Mouse (Mus musculus) kidney, adult 9 months (tissue): ENCODE data around the gene Hivep3.

ENCODE experiments used
- DNase-seq: peaks from one replicate; pipeline ENCODE4 v3.0.0; 2022

Gene Hivep3

DNA sequence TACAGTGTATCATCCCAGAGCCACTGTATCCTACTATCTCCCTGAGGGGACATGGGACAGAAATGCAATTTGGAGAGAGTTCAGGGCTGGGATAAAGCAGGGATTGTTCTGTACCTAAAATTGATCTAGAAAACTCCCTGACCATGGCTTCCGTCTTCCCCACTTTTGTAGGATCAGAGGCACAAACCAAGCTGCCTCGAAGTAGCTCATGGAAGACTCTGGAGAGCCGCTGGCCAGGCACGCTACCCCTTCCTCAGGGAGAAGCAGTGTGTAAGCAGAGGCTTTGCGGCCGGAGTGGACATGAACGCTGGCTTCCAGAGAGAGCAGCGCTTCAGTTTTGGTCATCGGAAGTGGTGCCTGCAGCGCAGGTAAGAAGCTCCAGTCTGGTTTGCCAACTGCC, 331.1 kb downstream of the Hivep3 start, which contains the start of gene AL607142.1:
AL607142.1 (plus strand) TSS at position 301 of the 400 bp plus-strand sequence.
- DNase-seq = no peak

DNA sequence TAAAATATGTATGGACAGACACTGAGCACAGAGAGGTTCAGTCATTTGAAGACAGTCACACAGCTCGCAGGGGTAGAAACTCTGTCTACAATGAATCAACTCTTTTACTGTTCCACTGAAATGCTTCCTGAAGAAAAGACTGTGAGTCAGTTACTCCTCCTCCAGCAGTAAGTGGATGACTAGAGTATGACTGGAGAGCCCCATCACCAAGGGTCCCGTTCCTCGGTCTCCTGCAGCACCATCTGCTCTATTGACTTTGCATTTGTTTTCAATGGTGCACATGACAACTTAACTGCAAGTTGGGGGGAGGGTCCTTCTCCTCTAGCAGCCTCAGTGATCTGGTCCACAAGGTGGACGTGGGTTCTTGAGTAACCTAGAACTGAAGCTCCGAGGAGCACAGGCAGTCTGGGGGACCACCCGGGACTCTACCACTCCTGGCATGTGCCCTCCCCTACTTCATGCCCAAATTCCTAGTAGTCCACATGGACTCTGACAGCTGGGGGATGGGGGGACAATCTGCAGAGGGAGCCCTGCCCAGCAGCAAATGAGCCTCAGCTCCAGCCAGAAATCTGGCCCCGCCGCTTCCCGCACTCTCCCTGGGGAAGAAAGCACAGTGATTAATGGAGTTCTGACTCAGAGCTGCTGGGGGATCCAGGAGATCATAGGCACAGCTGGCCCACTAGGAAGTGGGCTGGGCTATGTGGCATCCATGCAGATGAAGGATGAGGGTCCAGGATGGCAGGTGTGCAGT, 333.4 kb downstream of the Hivep3 start:
- DNase-seq = no peak

DNA sequence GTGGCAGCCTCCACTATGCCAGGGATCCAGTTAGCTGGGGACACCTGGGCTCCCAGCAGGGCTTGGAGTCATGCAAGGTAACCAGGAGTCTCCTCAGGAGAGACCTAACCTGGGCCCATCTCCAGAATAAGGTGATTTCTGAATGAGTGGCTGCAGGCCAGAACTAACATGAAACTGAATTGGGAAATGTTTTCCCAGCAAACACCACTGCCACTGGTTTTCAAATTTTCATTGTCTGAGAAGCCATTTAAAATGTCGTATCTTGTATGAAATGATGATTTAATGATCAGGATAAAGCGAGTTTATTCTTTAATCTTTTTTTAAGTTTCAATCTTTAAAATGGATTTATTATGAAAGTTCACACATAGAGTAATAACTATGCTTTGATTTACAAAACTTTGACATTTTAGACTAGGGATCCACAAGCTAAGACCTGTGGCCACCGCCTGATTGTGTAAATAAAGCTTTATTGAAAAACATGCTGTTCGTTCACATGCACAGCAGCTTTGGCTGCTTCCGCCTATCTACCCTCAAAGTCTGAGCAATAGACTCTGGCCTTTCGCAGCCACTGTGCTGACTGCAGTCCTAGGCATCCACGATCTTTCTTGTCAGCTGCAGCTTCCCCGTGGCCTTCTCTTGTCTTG, 334.1 kb downstream of the Hivep3 start:
- no peak for DNase-seq

DNA sequence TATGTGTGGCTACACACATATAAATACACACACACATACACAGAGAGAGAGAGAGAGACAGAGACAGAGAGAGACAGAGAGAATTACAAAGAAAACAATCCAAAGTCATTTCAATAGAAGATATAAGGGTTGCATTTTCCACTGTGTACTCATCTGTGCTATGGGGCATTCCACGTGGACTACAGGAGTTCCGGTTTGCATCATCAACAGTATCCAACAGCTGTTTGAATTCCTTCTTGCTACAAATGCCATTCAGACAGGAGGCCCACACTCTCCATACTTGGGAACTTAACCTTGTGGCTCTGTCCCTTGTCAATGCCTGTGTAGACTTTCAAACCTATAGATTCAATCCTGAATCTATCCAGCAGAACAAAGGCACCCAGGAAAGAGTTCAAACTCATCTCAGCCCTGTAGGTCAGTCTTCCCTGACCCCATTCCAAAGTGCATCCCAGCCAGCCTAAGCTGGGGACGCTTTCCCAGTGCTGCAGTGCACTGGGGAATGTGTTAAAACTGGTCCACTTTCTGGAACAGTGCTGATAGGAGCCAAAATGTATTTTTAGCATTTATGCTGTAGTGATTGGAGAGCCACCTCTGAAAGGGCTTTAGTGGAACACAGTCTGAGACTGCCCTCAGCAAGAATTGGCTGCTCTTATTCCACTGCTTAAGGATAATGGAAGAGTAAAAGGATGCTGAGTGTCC, 335.4 kb downstream of the Hivep3 start:
- DNase-seq = no peak

DNA sequence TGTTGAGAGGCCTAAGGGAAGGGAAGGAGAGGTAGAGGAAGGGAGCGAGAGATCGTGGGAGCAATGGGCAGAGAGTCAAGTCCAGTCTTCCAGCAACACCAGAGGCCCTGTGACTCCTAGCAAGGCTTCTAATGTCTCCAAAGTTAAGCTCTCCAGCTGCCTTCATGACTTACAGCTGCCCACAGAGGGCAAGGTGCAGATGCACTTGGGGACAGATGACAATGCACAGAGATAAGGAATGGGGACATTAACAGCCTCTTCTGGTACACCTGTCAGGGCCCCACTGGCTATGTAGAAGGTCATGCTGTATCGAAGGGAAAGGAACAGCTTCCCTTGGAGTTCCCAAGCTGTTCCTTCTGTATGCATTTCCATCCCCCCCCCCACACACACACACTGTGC, 336.0 kb downstream of the Hivep3 start:
- DNase-seq = no peak

DNA sequence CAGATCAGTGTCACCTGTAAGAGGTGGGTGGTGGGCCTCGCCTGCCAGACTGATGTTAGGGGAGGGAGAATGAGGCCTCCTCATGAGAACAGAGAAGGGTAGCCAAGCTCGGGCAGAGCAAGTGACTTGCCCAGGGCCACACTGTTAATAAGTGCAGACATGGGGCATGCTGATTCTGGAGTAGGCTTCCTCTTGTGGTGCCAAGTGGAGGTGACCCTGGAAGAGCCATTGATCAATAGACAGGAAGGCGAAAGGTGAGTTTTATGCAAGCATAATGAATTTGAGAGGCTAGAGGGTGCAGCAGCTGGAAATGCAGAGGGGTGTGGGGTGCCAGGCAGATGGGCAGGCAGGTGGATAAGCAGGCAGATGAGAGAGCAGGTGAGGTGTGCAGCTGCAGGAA, 337.8 kb downstream of the Hivep3 start:
- no peak for DNase-seq

DNA sequence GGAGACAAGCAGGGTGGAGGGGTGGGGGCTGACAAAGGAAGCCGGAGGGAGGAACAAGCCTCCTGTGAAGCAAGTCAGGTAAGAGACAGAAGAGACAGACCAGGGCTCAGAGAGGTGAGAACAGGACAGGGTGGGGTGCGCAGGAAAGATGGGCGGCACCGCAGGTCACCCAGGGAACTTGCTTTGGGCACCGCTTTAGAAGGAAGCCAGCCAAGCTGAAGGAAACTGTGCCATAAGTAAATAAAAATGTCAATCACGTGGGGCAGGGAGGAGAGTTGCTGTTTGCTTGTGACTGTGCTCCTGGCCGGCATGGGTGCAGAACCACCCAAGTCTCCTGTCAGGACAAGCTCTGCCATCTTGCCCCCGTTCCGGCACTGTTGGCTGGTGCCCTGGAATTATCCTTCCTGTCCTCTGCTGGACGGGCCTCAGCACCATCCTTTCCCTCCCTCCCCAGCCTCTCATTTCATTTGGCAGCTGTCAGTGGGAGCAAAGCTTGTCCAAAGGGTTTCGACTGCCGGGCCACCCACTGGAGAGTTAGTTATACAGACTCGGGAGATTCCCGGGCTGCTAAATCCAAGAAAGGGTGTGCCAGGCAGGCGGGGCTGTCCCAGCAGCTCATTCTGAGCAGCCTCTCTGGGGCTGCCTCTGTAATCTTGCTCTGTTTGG, 338.4 kb downstream of the Hivep3 start:
- DNase-seq = no peak

DNA sequence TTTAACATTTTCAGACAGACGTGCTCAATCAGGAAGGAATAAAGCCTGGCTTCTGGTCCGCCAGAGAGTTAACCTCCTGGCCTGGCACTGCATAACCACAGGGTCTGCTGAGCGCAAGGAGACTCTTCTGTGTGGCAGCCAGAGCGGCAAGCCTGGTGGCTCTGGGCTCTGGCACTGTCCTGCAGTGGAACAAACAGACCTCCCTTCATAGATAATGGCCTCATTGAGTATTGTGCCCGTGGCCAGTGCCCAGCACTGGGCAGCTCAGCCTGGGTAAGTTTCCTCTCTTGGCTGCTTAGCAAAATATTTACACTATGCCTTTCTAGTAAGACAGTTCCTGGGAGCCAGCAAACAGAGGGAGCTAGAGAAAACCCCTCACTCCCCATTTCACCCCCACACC, 340.5 kb downstream of the Hivep3 start:
- DNase-seq = no peak

DNA sequence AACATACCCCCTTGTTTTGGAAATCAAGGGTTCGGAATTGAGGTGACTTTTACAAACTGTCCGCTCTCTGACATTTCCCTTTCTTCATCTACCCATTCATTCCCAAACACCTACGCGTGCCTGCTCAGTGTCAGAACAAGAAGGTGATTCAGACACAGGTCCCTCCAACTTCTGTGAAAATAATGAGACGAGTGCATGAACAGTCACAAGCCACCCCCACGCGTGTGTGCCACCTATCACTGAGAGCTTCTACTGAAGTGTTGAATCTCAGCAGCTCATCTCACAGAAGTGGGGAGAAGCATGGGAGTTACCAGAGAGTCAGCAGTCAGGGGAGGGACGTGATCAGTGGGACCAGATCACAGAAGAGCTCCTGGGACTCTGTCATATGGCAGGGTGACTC, 343.7 kb downstream of the Hivep3 start:
- no peak for DNase-seq

DNA sequence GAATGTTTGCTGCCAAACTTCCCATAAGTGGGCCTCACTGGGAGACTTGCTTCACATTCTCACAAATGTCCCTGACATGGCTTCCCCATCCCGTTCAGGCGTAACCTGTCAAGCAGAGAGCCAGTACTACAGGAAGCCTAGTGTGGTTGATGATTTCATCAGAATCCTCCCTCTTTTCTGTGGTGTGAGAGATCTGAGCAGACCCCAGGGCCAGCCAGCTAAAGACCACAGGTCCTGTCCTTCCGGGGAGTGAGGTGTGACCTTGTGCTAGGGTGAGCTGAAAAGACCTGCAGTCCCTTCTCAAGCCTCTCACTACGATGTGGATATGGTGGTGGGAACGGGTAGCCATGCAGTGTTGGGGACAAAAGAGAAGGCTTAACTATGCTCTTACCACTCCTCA, 348.9 kb downstream of the Hivep3 start:
- DNase-seq = no peak

DNA sequence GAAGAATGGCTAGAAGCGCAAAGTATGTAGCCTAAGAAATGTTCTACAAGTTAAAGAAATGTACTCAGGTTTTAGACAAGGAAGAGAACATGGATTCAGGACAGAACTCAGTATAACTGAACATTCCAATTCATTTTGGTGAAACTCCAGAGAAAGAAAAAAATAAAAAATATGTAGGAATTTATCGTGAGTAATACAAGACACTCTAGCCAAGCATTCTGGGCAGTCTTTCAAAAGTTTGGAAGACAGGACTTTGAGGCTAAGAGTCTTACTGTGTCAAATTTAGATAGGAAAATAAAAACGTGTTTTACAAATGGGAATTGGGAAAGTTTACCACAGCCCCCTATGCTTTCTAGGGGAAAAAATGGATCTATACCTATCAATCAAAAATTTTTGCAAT, 350.1 kb downstream of the Hivep3 start:
- no peak for DNase-seq

DNA sequence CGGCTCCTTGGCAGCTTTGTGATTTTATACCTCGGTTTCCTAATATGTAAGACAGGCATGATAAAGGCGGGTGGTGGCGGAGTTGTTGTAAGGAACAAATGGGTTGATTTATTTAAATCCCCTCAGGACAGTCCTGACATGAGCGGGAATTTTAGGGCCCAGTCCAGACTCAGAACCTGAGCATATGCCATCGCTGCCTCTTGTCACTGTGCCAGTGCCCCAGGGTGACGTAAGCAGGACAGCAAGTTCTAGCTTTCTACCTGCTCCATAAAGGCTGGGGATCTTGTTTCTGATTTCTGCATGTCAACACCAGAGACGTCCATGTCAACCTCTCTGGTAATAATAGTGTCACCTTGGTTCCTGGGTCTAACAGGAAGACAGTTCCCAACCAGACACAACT, 356.0 kb downstream of the Hivep3 start:
- no peak for DNase-seq

DNA sequence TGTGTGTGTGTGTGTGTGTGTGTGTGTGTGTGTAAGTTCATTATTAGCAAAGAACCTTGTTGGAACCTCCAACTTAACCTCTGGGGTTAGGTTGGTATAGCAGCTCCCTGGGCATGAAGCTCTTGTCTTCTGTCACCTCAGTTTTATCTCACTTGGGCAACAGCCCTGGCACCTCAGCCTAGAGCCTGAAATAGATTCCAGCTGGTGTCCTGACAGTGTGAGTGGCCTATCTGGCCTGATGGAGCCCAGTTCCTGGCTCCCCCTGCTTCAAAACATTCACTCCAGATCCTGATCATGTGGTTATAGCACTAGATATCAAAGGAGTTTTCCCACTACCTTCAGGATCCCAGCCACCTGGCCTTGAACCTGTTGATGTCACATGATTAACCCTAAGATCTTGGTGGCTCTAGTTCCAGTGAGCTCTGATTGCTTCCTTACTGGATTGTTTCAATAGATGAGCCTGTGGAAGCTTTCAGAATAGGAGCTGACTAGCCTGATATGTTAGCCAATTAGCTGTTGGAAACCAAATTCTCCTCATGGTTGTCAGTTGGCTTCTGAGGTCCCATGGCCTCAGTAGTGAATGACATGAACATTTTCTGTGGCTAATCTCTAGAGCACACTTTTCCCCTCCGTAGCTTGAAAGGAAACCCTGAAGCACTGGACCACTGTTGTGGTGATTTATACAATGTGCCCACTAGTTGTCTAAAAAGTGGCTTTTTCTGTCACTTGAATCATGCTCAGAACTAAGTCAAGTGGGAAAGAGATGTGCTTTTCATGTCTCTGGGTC, 358.6 kb downstream of the Hivep3 start:
- no peak for DNase-seq

DNA sequence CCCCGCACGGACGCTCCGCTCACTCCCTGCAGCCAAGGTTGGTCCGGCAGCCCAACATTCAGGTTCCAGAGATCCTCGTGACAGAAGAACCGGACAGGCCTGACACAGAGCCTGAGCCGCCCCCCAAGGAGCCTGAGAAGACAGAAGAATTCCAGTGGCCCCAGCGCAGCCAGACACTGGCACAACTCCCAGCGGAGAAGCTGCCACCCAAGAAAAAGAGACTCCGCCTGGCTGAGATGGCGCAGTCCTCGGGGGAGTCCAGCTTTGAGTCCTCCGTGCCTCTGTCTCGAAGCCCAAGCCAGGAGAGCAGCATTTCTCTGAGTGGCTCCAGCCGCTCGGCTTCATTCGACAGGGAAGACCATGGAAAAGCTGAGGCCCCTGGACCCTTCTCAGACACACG, 363.4 kb downstream of the Hivep3 start:
- DNase-seq = no peak

DNA sequence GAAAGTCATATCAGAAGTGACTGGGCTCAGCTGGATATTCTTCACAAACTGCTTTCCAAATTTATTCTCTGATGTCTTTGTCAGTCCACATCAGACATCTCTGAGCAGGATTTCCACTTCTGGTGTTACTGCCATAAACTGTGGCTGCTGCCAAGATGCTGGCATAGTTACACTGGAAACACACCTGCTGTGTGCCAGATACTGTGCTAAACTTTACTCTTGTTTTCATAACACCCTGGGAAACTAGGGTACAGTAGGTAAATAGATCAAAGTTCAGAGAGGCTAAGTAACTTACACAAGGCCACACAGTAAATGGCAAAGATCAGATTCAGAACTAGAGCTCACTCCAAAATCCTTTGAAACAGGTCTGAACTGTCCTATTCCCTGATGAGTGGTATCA, 367.6 kb downstream of the Hivep3 start:
- DNase-seq = no peak

DNA sequence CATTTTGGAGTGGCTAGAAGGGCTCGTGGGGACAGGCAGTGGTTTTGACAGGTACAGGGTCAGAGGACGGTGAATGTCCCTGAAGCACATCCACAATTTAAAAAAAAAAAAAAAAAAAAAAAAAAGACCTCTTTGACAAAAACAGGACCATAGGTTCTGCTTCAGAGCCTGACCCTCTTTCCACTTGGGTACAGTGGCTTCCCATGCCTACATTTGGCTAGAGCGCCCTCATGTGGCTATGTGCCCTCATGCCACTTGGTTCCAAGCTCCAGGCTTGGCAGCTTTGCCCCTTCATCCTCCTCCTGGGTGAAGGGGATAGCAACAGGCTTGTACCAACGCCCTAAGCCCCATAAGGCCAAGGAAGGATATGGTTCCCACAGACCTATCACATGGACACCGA, 371.0 kb downstream of the Hivep3 start:
- peak; percentile 49 for DNase-seq

DNA sequence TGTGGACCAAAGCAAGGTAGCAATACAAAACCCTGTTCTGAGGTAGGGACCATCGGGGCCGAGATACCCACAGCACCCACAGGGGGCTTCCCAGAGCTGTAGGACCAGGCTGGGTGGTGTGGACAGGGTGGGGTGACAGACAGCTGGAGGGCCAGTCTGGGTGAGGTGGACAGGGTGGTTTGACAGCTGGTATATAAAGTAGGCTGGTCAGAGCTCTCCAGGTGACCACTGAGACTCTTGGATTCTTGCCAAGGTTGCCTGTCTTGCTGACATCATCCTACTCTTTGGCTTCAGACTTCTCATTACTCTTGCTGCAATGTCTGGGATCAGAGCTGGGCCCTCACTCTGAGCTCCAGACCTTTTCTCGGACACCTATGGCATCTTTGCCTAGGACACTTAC, 372.8 kb downstream of the Hivep3 start:
- DNase-seq = no peak

DNA sequence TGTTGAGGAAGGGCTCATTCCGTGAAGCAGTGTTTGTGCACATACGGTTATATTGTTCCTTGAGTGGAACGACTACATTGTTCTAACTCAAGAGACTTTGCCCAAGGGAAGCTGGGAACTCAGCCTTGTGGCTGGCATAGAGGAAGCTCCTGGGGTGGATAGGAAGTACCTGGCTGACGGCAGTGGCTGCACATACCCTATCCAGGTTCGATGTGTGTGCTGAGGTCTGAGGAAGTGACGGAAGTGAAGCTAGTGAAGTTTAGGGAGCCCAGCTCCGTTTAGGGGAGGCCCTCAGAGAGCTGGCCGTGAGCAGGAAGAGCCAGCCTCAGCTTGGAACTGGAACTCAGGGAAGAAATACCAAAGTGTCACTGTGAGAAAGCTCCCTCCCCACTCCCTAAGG, 374.2 kb downstream of the Hivep3 start:
- DNase-seq = no peak

DNA sequence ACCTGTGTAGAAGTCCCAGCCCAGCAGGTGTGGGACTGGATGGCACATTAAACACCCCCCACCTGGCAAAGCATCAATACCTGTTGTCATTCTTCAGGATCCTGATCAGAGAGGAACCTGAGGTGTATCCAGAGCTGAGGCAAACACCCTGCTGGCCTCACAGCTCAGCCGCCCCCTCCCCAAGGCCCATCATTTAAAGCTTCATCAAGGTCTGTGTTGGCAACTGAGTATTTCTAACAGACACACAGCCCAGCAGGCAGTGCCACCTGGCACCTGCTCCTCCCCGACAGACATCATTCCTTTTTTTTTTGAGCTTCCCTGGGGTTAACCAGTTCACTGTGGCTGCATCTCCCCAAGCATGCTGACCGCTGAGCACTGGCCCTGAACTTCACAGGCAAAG, 381.9 kb downstream of the Hivep3 start:
- DNase-seq = no peak

DNA sequence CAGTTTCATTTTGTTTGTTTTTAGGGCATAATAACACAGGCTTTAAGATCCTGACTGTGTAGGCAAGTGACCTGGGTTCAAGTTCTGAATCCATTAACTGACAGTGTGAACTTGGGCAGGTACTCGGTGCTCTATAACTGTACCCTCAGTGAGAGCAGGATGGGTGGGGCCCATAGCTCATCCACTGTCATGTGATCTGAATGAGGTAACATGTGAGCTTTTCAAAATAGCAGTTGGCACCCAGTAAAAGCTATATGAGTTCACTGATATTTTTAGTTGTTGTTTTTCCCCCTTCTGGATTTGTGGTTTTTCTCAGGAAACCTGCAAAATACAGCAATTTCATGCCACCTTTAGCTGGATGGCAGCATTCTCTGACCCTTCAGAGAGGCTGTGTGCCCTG, 382.7 kb downstream of the Hivep3 start:
- DNase-seq = no peak

DNA sequence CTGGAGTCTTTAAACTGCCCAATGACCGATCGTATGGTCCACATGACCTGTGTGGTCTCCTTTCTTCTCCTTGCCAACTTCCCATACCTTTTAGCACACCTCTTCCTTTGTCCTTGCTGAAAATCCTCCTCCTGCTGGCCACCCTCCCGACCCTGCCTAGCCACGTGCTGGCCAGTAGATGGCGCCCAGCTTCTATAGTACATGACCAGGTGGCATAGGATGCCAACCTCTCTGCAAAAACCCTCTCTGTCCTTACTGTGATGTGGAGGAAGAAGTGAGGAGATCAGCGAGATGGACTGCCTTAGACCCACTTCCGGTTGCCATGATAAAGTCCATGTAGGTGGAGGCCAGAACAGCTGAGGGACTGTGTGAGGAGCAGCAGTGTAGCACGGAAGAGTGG, 386.7 kb downstream of the Hivep3 start:
- DNase-seq = peak; percentile 64

DNA sequence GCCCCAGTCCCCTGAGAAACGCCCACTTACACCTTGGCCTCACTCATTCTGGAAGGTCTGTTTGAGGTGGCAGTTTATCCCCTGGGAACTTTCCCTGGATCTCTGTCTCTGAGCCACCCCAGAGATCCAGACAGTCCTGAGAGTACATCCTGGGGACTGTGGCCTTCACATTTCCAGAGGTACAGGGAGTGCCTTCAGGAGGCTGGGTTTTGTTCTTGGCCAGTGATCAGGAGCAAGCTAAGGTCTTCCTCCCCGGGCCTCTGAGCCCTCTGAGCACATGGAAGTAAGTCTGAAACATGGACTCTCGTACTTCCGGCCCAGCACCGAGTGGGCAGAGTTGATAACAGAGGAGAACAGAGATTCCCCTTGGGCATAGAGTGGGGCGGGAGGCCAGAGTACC, 391.1 kb downstream of the Hivep3 start:
- no peak for DNase-seq

DNA sequence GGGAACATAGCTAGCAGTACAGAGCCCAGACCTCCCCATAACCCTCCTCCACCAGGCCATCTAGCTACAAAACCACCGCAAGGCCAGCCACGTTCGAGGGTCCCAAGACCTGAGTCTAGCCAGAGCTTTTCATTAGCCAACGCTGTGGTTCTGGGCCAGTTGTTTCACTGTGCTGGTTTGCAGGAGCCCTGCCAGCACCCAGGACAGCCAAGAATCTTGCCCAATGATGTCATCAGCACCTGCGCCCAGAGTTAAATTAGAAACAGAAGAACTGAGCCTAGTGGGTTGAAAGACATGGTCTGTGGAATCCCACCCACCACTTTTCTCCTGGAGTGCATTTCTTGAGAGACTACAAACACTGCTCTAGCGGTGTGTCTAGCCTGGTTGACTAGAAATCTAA, 392.5 kb downstream of the Hivep3 start:
- no peak for DNase-seq
